Mouse (Mus musculus) megakaryocyte, embryonic 14.5 days (primary cell): Measurements from ENCODE around the gene I0C0044D17Rik.

Source experiments
- FLI1 ChIP-seq: IDR thresholded peaks from 2 replicates; pipeline ENCODE4 v1.6.1; 2012; ENCODE audit warnings: low read length, inconsistent platforms, mixed read lengths
- GATA1 ChIP-seq: IDR thresholded peaks from 3 replicates; pipeline ENCODE4 v1.6.1; 2012; ENCODE audit warnings: mixed read lengths, low read length, inconsistent platforms, borderline replicate concordance

DNA sequence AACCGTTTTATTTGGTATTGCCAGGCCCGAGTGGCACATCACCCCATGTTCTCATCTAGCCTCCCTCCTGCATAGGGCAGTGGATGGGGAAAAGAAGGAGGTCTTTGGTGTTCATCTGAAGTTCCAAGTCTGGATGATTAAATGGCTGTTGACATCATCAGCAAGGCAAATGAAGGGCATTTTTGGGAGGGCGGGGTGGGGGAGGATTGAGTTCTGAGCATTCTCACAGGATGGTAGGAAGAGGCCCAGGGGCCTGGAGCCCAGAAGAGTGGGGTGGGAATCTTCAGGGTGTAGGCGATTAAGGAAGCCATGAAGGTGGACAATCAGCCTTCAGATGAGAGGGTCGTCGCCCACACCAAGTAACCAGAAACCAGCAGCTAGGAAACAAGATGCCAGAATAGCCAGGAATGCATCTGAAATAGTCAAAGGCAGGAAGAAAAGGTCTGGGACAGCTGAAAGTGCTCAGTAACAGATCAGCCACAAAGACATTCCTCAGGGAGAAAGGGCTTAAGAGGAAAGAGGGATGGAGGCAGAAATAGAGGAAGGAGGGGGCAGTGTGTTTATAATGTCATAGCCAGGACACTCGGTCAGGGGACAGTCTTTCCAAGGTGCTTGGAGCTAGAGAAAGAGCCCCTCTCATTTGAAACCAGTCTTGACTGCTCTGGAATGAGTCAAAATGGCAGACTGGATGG, 20.4 kb upstream of the I0C0044D17Rik start:
- no peak for TF ChIP-seq GATA1
- TF ChIP-seq FLI1: no peak
